Mouse (Mus musculus): Measurements from ENCODE around the gene Evl. TPM values are rescaled to one million over a fixed set of nuclear protein-coding genes. Genes with fewer than 3 reads are reported as not detected.

The Evl gene
- polyA plus RNA-seq, 1 experiment from 2014 or later, result 123 TPM

DNA sequence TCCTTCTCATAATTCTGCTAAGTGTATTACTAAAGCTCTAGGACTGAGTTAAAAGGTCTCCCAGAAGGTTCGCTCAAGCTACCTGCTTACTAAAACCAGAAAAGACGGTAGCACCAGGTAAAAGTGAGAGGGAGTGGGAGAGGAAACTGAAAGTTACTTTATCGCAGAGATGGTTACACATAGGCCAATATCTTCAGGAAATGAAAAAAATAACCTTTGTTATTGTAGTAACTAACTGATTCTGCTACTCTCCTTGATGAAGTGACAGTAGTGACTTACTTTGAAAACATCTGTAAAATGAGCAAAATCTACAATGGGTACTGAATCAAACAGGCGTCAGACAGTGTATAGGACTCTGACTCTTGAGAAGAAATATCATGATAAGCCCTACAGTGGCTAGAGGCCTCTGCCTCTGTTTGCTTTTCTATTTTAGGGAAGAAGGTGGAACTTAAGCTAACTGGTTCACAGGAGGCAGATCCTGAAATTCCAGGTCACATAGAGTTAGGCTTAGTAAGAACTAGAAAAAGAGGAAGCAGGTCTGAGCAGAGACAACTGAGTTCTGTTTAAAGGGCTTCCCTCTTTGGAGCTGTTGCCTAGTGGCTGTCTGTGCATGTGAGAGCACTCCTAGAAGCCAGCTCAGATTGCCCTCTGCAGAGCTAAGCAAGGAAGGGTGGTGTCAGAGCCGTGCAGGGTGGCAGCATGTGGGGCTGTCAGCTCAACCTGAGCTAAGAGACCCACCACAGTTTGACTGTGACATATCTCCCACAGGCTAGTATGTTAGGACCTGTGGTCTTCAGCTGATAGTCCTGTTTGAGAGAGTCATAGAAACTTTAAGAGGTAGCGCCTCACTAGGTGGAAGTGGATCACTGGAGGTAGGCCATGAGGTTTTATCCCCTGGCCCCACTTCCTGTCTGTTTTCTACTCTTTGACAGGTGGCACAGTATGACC, 76.5 kb downstream of the Evl start:
- WGBS, result 88% methylated on average over 6 of the region's 6 CpGs

GRCm38 (mm10) chr12:108632501-108632900, 78.0 kb downstream of the Evl start:
- no peak overlapping the region for H3K9ac ChIP-seq (replicated peaks)
- H3K4me3 ChIP-seq, result no peak overlapping the region
- H3K36me3 ChIP-seq, result peaks cover 4% of the 10 kb centered on the region; the same call in 1 of the 2 replicates
- H3K4me1 ChIP-seq, result no peaks in the 10 kb centered on the region
- H3K9me3 ChIP-seq, result no peaks in the 10 kb centered on the region
- H3K4me2 ChIP-seq (replicated peaks), result no peak overlapping the region
- no peak overlapping the region for H3K27ac ChIP-seq (replicated peaks)
- ATAC-seq (ENCODE audit: low FRiP score, low read depth), result no peak
- no peaks in the 10 kb centered on the region for H3K27me3 ChIP-seq

More for the DNA sequence above, 76.5 kb downstream of the Evl start:
- Histone ChIP-seq H3K9ac (replicated peaks) (no peak overlapping the region), H3K4me3 (no peak overlapping the region), H3K27ac (replicated peaks) (no peak overlapping the region), H3K9me3 (no peaks in the 10 kb centered on the region), H3K27me3 (no peaks in the 10 kb centered on the region), H3K4me1 (0 out of 2 replicates have a peak, but pooled peaks cover 3% of the 10 kb centered on the region), H3K36me3 (peaks cover 4% of the 10 kb centered on the region; the same call in 1 of the 2 replicates), H3K4me2 (replicated peaks) (no peak overlapping the region)
- ATAC-seq (ENCODE audit: low FRiP score, low read depth), result no peak

- Histone ChIP-seq H3K27ac (replicated peaks) (no peak overlapping the region), H3K4me3 (no peak overlapping the region), H3K9ac (replicated peaks) (no peak overlapping the region), H3K36me3 (peaks cover 4% of the 10 kb centered on the region; the same call in 1 of the 2 replicates), H3K27me3 (no peaks in the 10 kb centered on the region), H3K9me3 (no peaks in the 10 kb centered on the region), H3K4me2 (replicated peaks) (no peak overlapping the region), H3K4me1 (no peaks in the 10 kb centered on the region)
- 90% methylated on average over 1 of the region's 1 CpGs for WGBS
- ATAC-seq (ENCODE audit: low FRiP score, low read depth), result no peak
Measured at GRCm38 (mm10) chr12:108634031-108634430, 79.5 kb downstream of the Evl start.

GRCm38 (mm10) chr12:108635501-108635900, 81.0 kb downstream of the Evl start:
- no peak overlapping the region for H3K4me3 ChIP-seq
- 92% methylated on average over 4 of the region's 4 CpGs for whole genome bisulfite sequencing

DNA sequence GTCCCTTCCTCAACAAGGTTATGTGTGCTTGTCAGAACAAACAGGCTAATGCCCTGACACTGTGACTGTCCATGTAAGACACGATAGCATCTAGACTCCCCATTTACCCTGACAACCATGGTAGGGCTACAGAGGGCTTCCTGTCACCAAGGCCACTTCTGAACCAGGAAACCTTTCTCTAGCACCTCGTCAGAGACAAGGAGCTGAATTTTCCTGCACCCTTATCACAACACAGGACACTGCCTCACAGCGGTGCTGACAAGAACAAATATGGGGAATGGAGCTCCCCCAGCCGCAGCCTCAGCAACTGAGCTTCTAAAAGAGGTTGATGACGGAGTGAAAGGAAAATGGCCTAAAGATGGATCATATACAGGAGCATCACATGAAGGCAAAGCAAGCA, 82.9 kb downstream of the Evl start:
- Histone ChIP-seq H3K4me1 (no peaks in the 10 kb centered on the region), H3K4me3 (no peak overlapping the region), H3K9me3 (no peaks in the 10 kb centered on the region), H3K4me2 (replicated peaks) (no peak overlapping the region), H3K36me3 (peaks cover 4% of the 10 kb centered on the region; the same call in 1 of the 2 replicates), H3K9ac (replicated peaks) (no peak overlapping the region), H3K27ac (replicated peaks) (no peak overlapping the region), H3K27me3 (no peaks in the 10 kb centered on the region)
- 89% methylated on average over 5 of the region's 5 CpGs for WGBS
- no peak for ATAC-seq (ENCODE audit: low FRiP score, low read depth)

More at GRCm38 (mm10) chr12:108635501-108635900, 81.0 kb downstream of the Evl start:
- Histone ChIP-seq H3K4me2 (replicated peaks) (no peak overlapping the region), H3K9ac (replicated peaks) (no peak overlapping the region), H3K36me3 (peaks cover 4% of the 10 kb centered on the region; the same call in 1 of the 2 replicates), H3K4me1 (no peaks in the 10 kb centered on the region), H3K27me3 (no peaks in the 10 kb centered on the region), H3K9me3 (no peaks in the 10 kb centered on the region), H3K27ac (replicated peaks) (no peak overlapping the region)
- no peak for ATAC-seq (ENCODE audit: low FRiP score, low read depth)

DNA sequence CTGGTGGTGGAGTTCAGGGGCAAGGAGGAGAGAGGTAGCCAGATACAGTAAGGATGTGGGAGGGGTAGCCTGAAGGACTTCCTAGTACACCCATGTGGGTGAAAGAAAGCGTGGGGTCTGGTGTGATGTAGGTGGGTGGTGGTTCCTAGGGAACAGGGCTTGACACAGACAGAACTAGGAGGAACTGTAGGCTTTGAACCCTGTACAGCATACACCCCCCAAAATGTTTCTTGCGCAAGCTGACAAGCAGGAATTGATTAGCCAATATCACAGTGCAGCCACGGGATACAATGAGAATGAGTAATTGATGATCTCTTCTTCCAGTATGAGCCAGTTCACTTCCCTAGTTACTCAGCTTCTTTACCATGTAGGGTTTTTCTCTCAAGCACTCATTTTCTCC, 84.6 kb downstream of the Evl start:
- Histone ChIP-seq H3K36me3 (no peaks in the 10 kb centered on the region), H3K4me1 (no peaks in the 10 kb centered on the region), H3K4me3 (no peak overlapping the region), H3K27me3 (no peaks in the 10 kb centered on the region), H3K4me2 (replicated peaks) (no peak overlapping the region), H3K9ac (replicated peaks) (no peak overlapping the region), H3K9me3 (no peaks in the 10 kb centered on the region), H3K27ac (replicated peaks) (no peak overlapping the region)
- 90% methylated on average over 3 of the region's 3 CpGs for WGBS
- ATAC-seq (ENCODE audit: low FRiP score, low read depth), result no peak

GRCm38 (mm10) chr12:108642019-108642418, 87.5 kb downstream of the Evl start:
- 93% methylated on average over 3 of the region's 3 CpGs for WGBS
- Histone ChIP-seq H3K9me3 (no peaks in the 10 kb centered on the region), H3K36me3 (no peaks in the 10 kb centered on the region), H3K4me3 (no peak overlapping the region), H3K9ac (replicated peaks) (no peak overlapping the region), H3K4me2 (replicated peaks) (no peak overlapping the region), H3K27ac (replicated peaks) (no peak overlapping the region), H3K27me3 (no peaks in the 10 kb centered on the region), H3K4me1 (no peaks in the 10 kb centered on the region)
- ATAC-seq (ENCODE audit: low FRiP score, low read depth), result no peak

DNA sequence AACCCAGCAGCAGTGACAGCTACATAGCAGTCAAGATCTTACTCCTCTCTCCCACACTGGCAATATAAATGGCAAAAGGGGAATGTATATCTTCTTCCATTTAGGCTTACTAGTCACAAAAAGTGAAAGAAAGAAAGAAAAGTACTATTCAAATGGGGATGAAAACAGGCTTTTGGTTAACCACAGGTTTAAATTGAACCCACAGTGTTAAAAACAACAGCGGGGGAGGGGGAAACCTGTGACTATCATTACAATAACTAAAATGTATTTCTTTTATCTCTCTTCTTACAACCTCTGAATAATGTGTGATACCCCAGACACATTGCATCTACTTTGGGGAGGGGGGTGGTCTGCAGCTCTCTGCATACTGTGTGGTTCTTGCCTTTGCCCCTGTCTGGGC, 91.7 kb downstream of the Evl start:
- Histone ChIP-seq H3K9ac (replicated peaks) (no peak overlapping the region), H3K27me3 (no peaks in the 10 kb centered on the region), H3K4me2 (replicated peaks) (no peak overlapping the region), H3K27ac (replicated peaks) (no peak overlapping the region), H3K4me3 (no peak overlapping the region), H3K36me3 (peaks cover 35% of the 10 kb centered on the region), H3K4me1 (no peaks in the 10 kb centered on the region), H3K9me3 (no peaks in the 10 kb centered on the region)
- no peak for ATAC-seq (ENCODE audit: low FRiP score, low read depth)
- 100% methylated on average over 1 of the region's 1 CpGs for WGBS

DNA sequence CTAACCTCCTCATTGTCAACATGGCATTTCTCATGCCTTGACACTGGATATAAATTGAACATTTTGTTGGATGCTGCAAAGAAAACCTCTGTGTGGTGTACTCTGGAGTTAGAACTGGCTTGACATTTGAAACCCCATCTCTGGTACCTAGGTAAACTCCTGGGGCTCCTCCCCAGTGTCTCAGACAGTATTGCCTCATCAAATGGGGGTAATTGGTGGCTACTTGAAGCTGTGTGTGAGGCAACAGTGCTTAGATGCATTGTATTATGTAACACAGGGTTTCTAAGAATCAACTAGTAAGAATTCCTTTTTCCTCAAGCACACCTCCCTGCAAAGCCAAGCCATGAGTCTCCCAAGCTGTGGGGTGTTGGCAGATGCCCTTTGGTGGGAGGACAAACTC, 93.3 kb downstream of the Evl start:
- Histone ChIP-seq H3K9ac (replicated peaks) (no peak overlapping the region), H3K4me3 (no peak overlapping the region), H3K4me2 (replicated peaks) (no peak overlapping the region), H3K27me3 (no peaks in the 10 kb centered on the region), H3K27ac (replicated peaks) (no peak overlapping the region), H3K4me1 (no peaks in the 10 kb centered on the region), H3K9me3 (no peaks in the 10 kb centered on the region), H3K36me3 (peaks cover 50% of the 10 kb centered on the region)
- no peak for ATAC-seq (ENCODE audit: low FRiP score, low read depth)

DNA sequence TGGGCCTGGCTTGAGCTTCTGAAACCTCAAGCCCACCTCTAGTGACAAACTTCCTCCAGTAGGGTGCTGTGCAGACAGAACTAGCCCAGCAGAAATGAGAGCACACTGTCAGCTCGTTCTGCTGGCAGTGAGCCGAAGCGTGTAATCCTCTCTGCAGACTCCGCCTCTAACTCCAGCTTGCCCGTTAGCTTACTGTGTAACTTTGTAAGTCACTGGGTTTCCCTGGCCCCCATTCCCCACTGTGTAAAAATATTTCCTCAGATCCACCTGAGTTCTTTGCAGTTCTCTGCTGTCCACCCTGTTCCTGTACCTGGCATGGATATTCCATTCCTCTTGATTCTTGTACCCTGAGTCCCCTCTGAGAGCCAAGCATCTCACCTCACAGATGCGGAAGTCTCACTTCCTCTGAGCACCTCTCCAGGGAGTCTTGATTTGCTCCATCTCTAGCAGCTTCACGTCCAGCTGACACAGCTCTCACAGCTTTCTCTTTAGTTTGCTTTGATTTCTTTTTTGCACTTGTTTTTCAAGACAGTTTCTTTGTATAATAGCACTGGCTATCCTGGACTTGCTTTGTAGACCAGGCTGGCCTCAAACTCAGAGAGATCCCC, 96.6 kb downstream of the Evl start:
- Histone ChIP-seq H3K9me3 (no peaks in the 10 kb centered on the region), H3K4me3 (no peak overlapping the region), H3K27me3 (no peaks in the 10 kb centered on the region), H3K27ac (replicated peaks) (no peak overlapping the region), H3K36me3 (peaks cover 74% of the 10 kb centered on the region), H3K4me1 (no peaks in the 10 kb centered on the region), H3K4me2 (replicated peaks) (no peak overlapping the region), H3K9ac (replicated peaks) (no peak overlapping the region)
- WGBS, result 48% methylated on average over 7 of the region's 7 CpGs
- ATAC-seq (ENCODE audit: low FRiP score, low read depth), result no peak

DNA sequence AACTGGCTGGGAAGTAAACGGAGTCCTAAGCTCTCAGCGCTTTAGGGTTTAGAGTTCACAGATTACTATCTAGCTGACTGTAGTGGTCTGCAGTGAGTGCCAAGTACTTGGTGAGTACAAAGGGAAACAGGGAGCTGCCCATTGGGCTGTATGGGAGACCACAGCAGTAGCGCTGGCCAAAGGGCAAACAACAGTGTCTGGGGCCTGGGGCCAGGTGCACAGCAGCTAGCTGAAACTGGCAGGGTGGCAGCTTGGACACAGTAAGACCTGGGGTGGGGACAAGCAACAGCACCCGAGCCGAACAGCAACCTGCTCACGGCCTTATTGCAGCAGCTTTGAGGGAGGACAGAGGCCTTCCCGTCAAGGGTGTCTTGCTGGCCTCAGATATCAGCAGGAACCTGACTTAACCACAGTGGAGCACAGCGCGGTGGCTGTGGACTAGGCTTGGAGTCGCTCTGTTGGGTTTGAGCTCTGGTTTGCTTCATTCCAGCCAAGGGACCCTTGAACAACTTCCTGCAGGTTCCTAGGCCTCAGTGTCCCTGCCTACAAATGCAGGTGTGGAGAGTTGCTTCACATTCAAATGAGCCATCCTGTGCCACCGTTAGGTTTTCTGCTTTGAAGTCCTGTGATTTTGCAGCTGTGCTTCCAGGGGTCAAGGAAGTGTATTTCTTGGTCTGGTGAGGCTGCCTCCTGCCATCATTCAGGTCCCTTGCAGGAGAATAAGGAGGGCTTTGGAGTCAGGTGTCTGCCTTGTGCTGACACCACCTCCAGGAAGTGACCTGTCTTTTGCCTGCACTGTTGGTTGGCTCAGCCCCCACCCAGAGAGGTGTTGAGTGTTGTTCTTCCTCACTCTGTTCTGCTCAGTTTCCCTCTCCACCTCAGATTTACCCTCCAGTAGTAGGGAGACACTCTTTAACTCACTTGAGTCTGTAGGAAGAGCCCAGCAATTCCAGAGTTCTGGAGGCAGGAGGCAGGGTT, 99.1 kb downstream of the Evl start:
- Histone ChIP-seq H3K36me3 (peaks cover 75% of the 10 kb centered on the region), H3K27ac (replicated peaks) (no peak overlapping the region), H3K9ac (replicated peaks) (no peak overlapping the region), H3K9me3 (no peaks in the 10 kb centered on the region), H3K4me2 (replicated peaks) (no peak overlapping the region), H3K4me1 (no peaks in the 10 kb centered on the region), H3K27me3 (no peaks in the 10 kb centered on the region), H3K4me3 (no peak overlapping the region)
- 92% methylated on average over 11 of the region's 11 CpGs for WGBS
- ATAC-seq (ENCODE audit: low FRiP score, low read depth), result no peak

Data from midbrain, embryonic 12.5 days (tissue).